In genomic region chr1:33907421-33908190, GRCm38 (mm10) we compare ENCODE assay signal across 8 mouse cellular contexts. TPM values are rescaled to one million over a fixed set of nuclear protein-coding genes. Genes with fewer than 3 reads are reported as not detected.
A peak's percentile ranks its signal among the peaks of the same experiment; 100 is the strongest.
DNase-seq lines count a peak whose midpoint lies in the region; ATAC-seq and TF ChIP-seq lines count a peak whose summit lies in the region.

Gene Bend6 (minus strand): TSS chr1:33907816.

- intact Hi-C loops in left cerebral cortex, postnatal 36 days (cut with DNase I), result loop anchor here (5.0 kb wide), 3 partner anchors 40 to 95 kb away; partner anchors contain the start of gene Zfp451

- ATAC-seq in hindbrain, postnatal 0 days, result peak; percentile 88
- ATAC-seq in megakaryocyte-erythroid progenitor cell, adult 5-6 weeks (replicated peaks; ENCODE audit: low FRiP score, low TSS enrichment, poor library complexity, severe bottlenecking), result peak; percentile 77

- 1% methylated on average over 62 of the region's 110 CpGs for WGBS in spleen, adult 2 months
- WGBS in hindbrain, postnatal 0 days, result under 1% methylated on average over 68 of the region's 110 CpGs

- H3K4me1 ChIP-seq in spleen, adult 2 months (ENCODE audit: control insufficient read depth, insufficient read depth, insufficient read length), result peaks cover 5% of the 10 kb centered on the region; the same call in 1 of the 2 replicates
- no peaks in the 10 kb centered on the region for H3K4me1 ChIP-seq in hindbrain, postnatal 0 days (ENCODE audit: insufficient read depth, low read length)

- TF ChIP-seq CTCF in spleen, adult 2 months (IDR thresholded peaks at IDR 0.05; ENCODE audit: extremely low read depth, insufficient read depth, insufficient read length, insufficient replicate concordance), result no peak
- TF ChIP-seq CTCF in hindbrain, postnatal 0 days (IDR thresholded peaks at IDR 0.05; ENCODE audit: low read depth), result peak; percentile 53

- DNase-seq in spleen, adult 2 months (ENCODE audit: low read depth in 1 of 2, low spot score in 2 of 2), result peak in 1 of 2 experiments; percentile 14
- no peak for DNase-seq in spleen, adult 12 weeks (ENCODE audit: low spot score)
- peak; percentile 77 for DNase-seq in embryo, embryonic 10.5 days (ENCODE audit: low spot score)
- peak; percentile 63 for DNase-seq in gastrocnemius, postnatal 10 days
- peak; percentile 90 for DNase-seq in hindbrain, postnatal 0 days (ENCODE audit: low spot score)
- peak; percentile 81 to 87 for DNase-seq in left cerebral cortex, postnatal 36 days (ENCODE audit: low spot score in 2 of 2)
- DNase-seq in spleen, postnatal 10 days (ENCODE audit: low spot score in 2 of 2), result peak; percentile 15 to 39

- no peaks in the 10 kb centered on the region for H3K36me3 ChIP-seq in spleen, adult 2 months (ENCODE audit: control insufficient read depth, insufficient read depth, low read length)
- no peaks in the 10 kb centered on the region for H3K36me3 ChIP-seq in hindbrain, postnatal 0 days (ENCODE audit: insufficient read depth, low read length)

- H3K9ac ChIP-seq in hindbrain, postnatal 0 days (replicated peaks; ENCODE audit: low read length), result peak within 1 kb of the TSS; percentile 82

- no peak within 1 kb of the TSS for H3K27ac ChIP-seq in spleen, adult 2 months (ENCODE audit: insufficient read depth, low read length)
- peak within 1 kb of the TSS; percentile 89 for H3K27ac ChIP-seq in hindbrain, postnatal 0 days

- peak within 1 kb of the TSS; percentile 51 for H3K4me3 ChIP-seq in spleen, adult 2 months (ENCODE audit: extremely low read depth, insufficient read depth, insufficient read length)
- peak within 1 kb of the TSS; percentile 71 for H3K4me3 ChIP-seq in hindbrain, postnatal 0 days (ENCODE audit: low read length)

- H3K27me3 ChIP-seq in spleen, adult 2 months (ENCODE audit: control insufficient read depth, insufficient read depth, low read length), result peaks cover 14% of the 10 kb centered on the region
- no peaks in the 10 kb centered on the region for H3K27me3 ChIP-seq in hindbrain, postnatal 0 days (ENCODE audit: insufficient read depth, low read length)

- no peaks in the 10 kb centered on the region for H3K9me3 ChIP-seq in hindbrain, postnatal 0 days (ENCODE audit: low read length)

- no peak for TF ChIP-seq POLR2A in spleen, adult 2 months (IDR thresholded peaks at IDR 0.05; ENCODE audit: low read depth, low read length)

- peak within 1 kb of the TSS; percentile 79 for H3K4me2 ChIP-seq in hindbrain, postnatal 0 days (ENCODE audit: low read depth, low read length)

RNA-seq across cellular contexts. Expression of gene Bend6, which starts in this region (rescaled TPM):
- polyA plus RNA-seq in spleen, adult 2 months (2012; rRNA removed), result 0.43 and 0.55 TPM in 2 replicates
- 1 to 10 TPM in 1 of 2 experiments, under 1 TPM in 1; 0.68 to 1.2 TPM for total RNA-seq in gastrocnemius, postnatal 10 days (2021)
- 99.4 and 107 TPM in 2 replicates for total RNA-seq in hindbrain, postnatal 0 days (2014; rRNA removed)
- 97.8 and 99.2 TPM in 2 replicates for polyA plus RNA-seq in hindbrain, postnatal 0 days (2015; fragmentation: Nextera tagmentation; extraction: Ambion mirVana)
- 100 to 1,000 TPM; 128 to 136 TPM for total RNA-seq in left cerebral cortex, postnatal 36 days (2021)
- total RNA-seq in megakaryocyte-erythroid progenitor cell, adult 5-6 weeks (2014; fragmentation: Nextera tagmentation), result not detected in 2 replicates
- not detected in 2 replicates for total RNA-seq in megakaryocyte-erythroid progenitor cell, adult 5-6 weeks (2017)

Comparison
In these comparisons a context has a peak if more than half of its experiments do, and no peak if none do; other contexts are left out.
1. RNA of gene Bend6 (total RNA-seq): 128 to 136 TPM in left cerebral cortex, postnatal 36 days and 99.4 to 107 TPM in hindbrain, postnatal 0 days; 0.68 to 1.2 TPM in gastrocnemius, postnatal 10 days and not detected in megakaryocyte-erythroid progenitor cell, adult 5-6 weeks; every median in the first group is over 10 times any median in the second.
2. RNA of gene Bend6 (polyA plus RNA-seq): 97.8 to 99.2 TPM in hindbrain, postnatal 0 days; 0.43 to 0.55 TPM in spleen, adult 2 months; every median in the first group is over 10 times any median in the second.
3. Peak in ATAC-seq in megakaryocyte-erythroid progenitor cell, adult 5-6 weeks; RNA of the gene not detected or under 1 TPM.